Mouse (Mus musculus) cerebellum, postnatal 25 days (tissue): ENCODE data around the gene Atp6v1g1.

Experiments
- DNase-seq, 2 experiments: peaks; one replicate each; pipeline ENCODE4 v3.0.0; 2021; ENCODE audit warnings: mixed read lengths in 2 of 2

Gene Atp6v1g1

GRCm38 (mm10) chr4:63585216-63585615 lies 40.6 kb downstream of the Atp6v1g1 start:
- no peak for DNase-seq

DNA sequence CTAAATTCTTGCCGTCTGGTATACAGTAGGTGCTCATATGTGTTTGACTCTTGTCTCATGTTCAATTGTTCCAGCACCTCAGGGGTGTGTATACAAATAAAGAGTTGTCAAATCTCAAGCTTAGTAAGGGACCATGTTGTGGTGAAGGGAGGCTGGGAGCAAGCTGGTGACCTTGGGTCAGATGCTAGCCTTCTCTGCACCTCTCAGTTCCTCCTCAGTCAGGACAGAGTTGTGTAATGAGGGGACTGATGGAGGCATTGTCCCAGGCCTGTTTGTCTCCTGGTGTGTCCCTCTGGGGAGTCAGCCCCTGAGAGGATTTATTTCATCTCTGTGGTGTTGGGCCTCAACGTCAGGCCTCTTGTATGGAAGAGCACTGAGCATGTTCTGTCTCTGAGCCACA lies 41.7 kb downstream of the Atp6v1g1 start:
- DNase-seq: no peak

- no peak for DNase-seq
Observed at GRCm38 (mm10) chr4:63589987-63590386, 45.4 kb downstream of the Atp6v1g1 start.

DNA sequence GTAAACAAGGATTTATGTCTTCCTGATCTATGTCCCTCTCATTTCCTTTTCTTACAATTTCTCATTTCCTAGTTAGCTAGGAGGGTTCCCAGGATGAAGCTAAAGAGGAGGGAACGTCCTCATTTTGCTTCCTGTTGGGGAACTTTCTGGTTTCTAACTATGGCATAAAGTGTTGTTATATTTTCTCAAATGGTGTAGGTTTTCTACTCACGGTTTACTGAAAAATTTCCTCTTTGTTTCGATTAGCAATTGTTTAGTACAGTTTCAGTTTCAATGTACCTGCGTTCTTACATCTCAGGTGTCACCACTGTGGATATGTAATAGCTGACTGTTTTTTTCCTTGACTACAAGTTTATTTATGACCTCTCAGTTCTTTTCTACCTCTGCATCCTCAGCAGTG lies 46.0 kb downstream of the Atp6v1g1 start:
- no peak for DNase-seq

GRCm38 (mm10) chr4:63594459-63595110 lies 50.0 kb downstream of the Atp6v1g1 start:
- no peak for DNase-seq

DNA sequence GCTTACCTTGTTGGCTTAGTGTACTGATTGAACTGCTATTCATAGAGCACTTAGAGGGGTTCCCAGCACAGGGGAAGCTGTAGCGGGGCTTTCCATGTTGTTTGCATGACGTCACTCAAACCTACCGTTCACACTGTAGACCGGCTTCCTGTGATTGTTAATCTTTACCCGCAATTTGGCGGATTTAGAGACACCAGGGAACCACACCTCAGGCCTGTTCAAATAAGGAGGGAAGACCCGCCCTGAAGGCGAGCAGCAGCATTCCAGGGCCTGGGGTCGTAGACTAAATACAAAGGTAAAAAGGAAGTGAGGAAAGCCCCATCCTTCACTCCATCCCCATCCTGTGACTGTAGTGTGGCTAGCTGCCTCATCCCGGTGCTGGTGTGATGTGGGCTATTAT lies 50.7 kb downstream of the Atp6v1g1 start:
- DNase-seq: no peak

GRCm38 (mm10) chr4:63596010-63596409 lies 51.4 kb downstream of the Atp6v1g1 start:
- no peak for DNase-seq
